Mouse (Mus musculus): ENCODE data around the gene Mertk.

DNA sequence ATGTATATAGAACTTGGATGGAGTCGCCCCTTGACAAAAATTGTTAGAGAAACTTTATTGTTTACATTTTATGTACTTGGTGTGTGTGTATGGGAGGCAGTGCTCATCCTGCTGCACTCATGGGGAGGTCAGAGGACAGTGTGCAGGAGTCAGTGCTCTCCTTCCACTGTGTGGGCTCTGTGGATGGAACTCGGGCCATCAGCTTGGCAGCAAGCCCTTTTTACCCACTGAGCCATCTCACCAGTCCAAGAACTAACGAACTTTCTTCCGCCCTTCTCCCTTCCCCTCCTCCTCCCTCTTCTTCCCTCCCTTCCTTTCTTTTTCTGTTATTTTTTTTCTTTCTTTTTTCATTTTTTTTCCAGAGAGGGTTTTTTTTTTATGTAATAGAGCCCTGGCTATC is 29.3 kb downstream of the Mertk start:
- no peak for TF ChIP-seq CTCF (IDR thresholded peaks at IDR 0.05; ENCODE audit: extremely low read depth, insufficient read length, insufficient replicate concordance, low read depth, low read length)
- TF ChIP-seq POLR2A (IDR thresholded peaks at IDR 0.05; ENCODE audit: low read depth, low read length), result no peak

All from small intestine, adult 2 months (tissue).